Mouse (Mus musculus) stomach, postnatal 0 days (tissue): ENCODE results near the gene Atl1. TPM values are rescaled to one million over a fixed set of nuclear protein-coding genes. Genes with fewer than 3 reads are reported as not detected.
A peak's percentile ranks its signal among the peaks of the same experiment; 100 is the strongest.

Source experiments
- ATAC-seq: fragments of 200-750 bp; cut with Nextera tagmentation; 2 replicates; pipeline ENCODE4 v1.8.0; 2017; ENCODE audit not compliant: low FRiP score, low TSS enrichment
- DNase-seq: peaks from one replicate; pipeline ENCODE4 v3.0.0-alpha.2; 2016; ENCODE audit warnings: low spot score
- H3K27ac ChIP-seq: fragments of 300-500 bp; sonication (generic); replicated peaks from 2 replicates; pipeline ENCODE4 v1.5.1; 2014; ENCODE audit warnings: mild to moderate bottlenecking, control low read depth
- H3K27me3 ChIP-seq: fragments of 300-500 bp; sonication (generic); 2 replicates; pipeline ENCODE4 v1.6.1; 2014; ENCODE audit warnings: low read length; ENCODE audit not compliant: control insufficient read depth, insufficient read depth
- H3K36me3 ChIP-seq: fragments of 300-500 bp; sonication (generic); 2 replicates; pipeline ENCODE4 v1.6.1; 2014; ENCODE audit warnings: low read length, mixed read lengths; ENCODE audit not compliant: control insufficient read depth, insufficient read depth
- H3K4me1 ChIP-seq: fragments of 300-500 bp; sonication (generic); replicated peaks from 2 replicates; pipeline ENCODE4 v1.6.1; 2014; ENCODE audit warnings: antibody characterized with exemption; ENCODE audit not compliant: control insufficient read depth, insufficient read depth
- H3K4me2 ChIP-seq: fragments of 300-500 bp; sonication (generic); replicated peaks from 2 replicates; pipeline ENCODE4 v1.6.1; 2014; ENCODE audit warnings: low read depth, mild to moderate bottlenecking, control low read depth, moderate library complexity
- H3K4me3 ChIP-seq: fragments of 300-500 bp; sonication (generic); 2 replicates; pipeline ENCODE4 v1.5.1; 2014; ENCODE audit warnings: low read depth, low read length, control low read depth
- H3K9ac ChIP-seq: fragments of 300-500 bp; sonication (generic); 2 replicates; pipeline ENCODE4 v1.6.1; 2014; ENCODE audit warnings: mild to moderate bottlenecking, low read length, control low read depth, mixed read lengths
- H3K9me3 ChIP-seq: fragments of 300-500 bp; sonication (generic); 2 replicates; pipeline ENCODE4 v1.6.1; 2016; ENCODE audit warnings: low read length; ENCODE audit not compliant: control insufficient read depth
- CTCF ChIP-seq: IDR thresholded peaks from 2 replicates; pipeline ENCODE4 v1.5.1; 2016; ENCODE audit warnings: antibody characterized with exemption, low read depth, mild to moderate bottlenecking, moderate library complexity
- EP300 ChIP-seq: optimal IDR thresholded peaks from 2 replicates; pipeline ENCODE3; 2016; ENCODE audit warnings: antibody characterized with exemption
- WGBS: fragments of 180-500 bp; shearing (Covaris S2); extraction: QIAGEN DNeasy Blood & Tissue Kit; methylation state at CpG from one replicate; pipeline ENCODE4 v1.1.7; 2014; 5-methylcytosine and 5-hydroxymethylcytosine counted together
- polyA plus RNA-seq: library from polyadenylated mRNA; unstranded; fragments of >200 nt; fragmentation: Nextera tagmentation; extraction: Ambion mirVana; gene quantifications from 2 replicates; pipeline ENCODE4 v1.2.1, GENCODE M21; 2015

Atl1 gene
- polyA plus RNA-seq, 1 experiment from 2014 or later, result 3.8 TPM

- 70% methylated on average over 6 of the region's 6 CpGs for WGBS
- no peaks in the 10 kb centered on the region for H3K9me3 ChIP-seq
- DNase-seq (no peak), ATAC-seq (no peak)
- H3K9ac ChIP-seq, result no peak overlapping the region
- H3K27ac ChIP-seq, result no peak overlapping the region
- H3K36me3 ChIP-seq, result no peaks in the 10 kb centered on the region
- no peaks in the 10 kb centered on the region for H3K27me3 ChIP-seq
- TF ChIP-seq CTCF, result no peak
- no peak for TF ChIP-seq EP300
- H3K4me3 ChIP-seq, result no peak overlapping the region
- no peaks in the 10 kb centered on the region for H3K4me1 ChIP-seq
- H3K4me2 ChIP-seq, result no peak overlapping the region
Observed at GRCm38 (mm10) chr12:69887776-69888175, 4.6 kb upstream of the Atl1 start.

GRCm38 (mm10) chr12:69888345-69888744, 4.1 kb upstream of the Atl1 start:
- 41% methylated on average over 1 of the region's 1 CpGs for WGBS
- ATAC-seq (no peak), DNase-seq (no peak)
- no peak overlapping the region for H3K4me2 ChIP-seq
- H3K27ac ChIP-seq, result no peak overlapping the region
- H3K36me3 ChIP-seq, result no peaks in the 10 kb centered on the region
- no peak for TF ChIP-seq CTCF
- no peak for TF ChIP-seq EP300
- no peaks in the 10 kb centered on the region for H3K4me1 ChIP-seq
- no peak overlapping the region for H3K9ac ChIP-seq
- H3K27me3 ChIP-seq, result no peaks in the 10 kb centered on the region
- no peaks in the 10 kb centered on the region for H3K9me3 ChIP-seq
- no peak overlapping the region for H3K4me3 ChIP-seq

GRCm38 (mm10) chr12:69890051-69890450, 2.4 kb upstream of the Atl1 start:
- no peak for DNase-seq
- no peaks in the 10 kb centered on the region for H3K4me1 ChIP-seq

GRCm38 (mm10) chr12:69890476-69890875, 1.9 kb upstream of the Atl1 start:
- Histone ChIP-seq H3K27ac (peak overlapping the region; percentile 56; the same call in 1 of the 2 replicates), H3K36me3 (no peaks in the 10 kb centered on the region), H3K27me3 (no peaks in the 10 kb centered on the region), H3K4me1 (no peaks in the 10 kb centered on the region), H3K4me3 (no peak overlapping the region), H3K4me2 (peak overlapping the region; percentile 78), H3K9ac (no peak overlapping the region), H3K9me3 (no peaks in the 10 kb centered on the region)
- ATAC-seq, result no peak
- TF ChIP-seq CTCF (no peak), EP300 (no peak)
- no peak for DNase-seq
- WGBS, result 7% methylated on average over 5 of the region's 5 CpGs

More at GRCm38 (mm10) chr12:69890051-69890450, 2.4 kb upstream of the Atl1 start:
- no peak for TF ChIP-seq CTCF
- WGBS, result 55% methylated on average over 6 of the region's 6 CpGs
- Histone ChIP-seq H3K9me3 (no peaks in the 10 kb centered on the region), H3K9ac (no peak overlapping the region), H3K4me2 (no peak overlapping the region; the same call in 1 of the 2 replicates), H3K27me3 (no peaks in the 10 kb centered on the region), H3K4me3 (no peak overlapping the region), H3K36me3 (no peaks in the 10 kb centered on the region), H3K27ac (peak overlapping the region; percentile 56; the same call in 1 of the 2 replicates)
- ATAC-seq, result no peak

- Histone ChIP-seq H3K36me3 (no peaks in the 10 kb centered on the region), H3K4me3 (peak overlapping the region; percentile 98), H3K4me2 (peak overlapping the region; percentile 78), H3K27me3 (no peaks in the 10 kb centered on the region), H3K9me3 (no peaks in the 10 kb centered on the region), H3K9ac (peak overlapping the region; percentile 95), H3K4me1 (no peaks in the 10 kb centered on the region), H3K27ac (no peak overlapping the region)
- no peak for DNase-seq
- TF ChIP-seq CTCF (no peak), EP300 (no peak)
- ATAC-seq, result no peak
- 30% methylated on average over 3 of the region's 3 CpGs for WGBS
Observed at GRCm38 (mm10) chr12:69891721-69892120, 693 bp upstream of the Atl1 start.

GRCm38 (mm10) chr12:69893927-69894326, 1.5 kb downstream of the Atl1 start:
- peak; percentile 55 for TF ChIP-seq CTCF
- no peak for TF ChIP-seq EP300
- ATAC-seq, result no peak
- Histone ChIP-seq H3K4me2 (no peak overlapping the region), H3K4me3 (no peak overlapping the region), H3K9ac (no peak overlapping the region), H3K27me3 (no peaks in the 10 kb centered on the region), H3K36me3 (no peaks in the 10 kb centered on the region), H3K27ac (no peak overlapping the region), H3K9me3 (no peaks in the 10 kb centered on the region), H3K4me1 (no peaks in the 10 kb centered on the region)
- 65% methylated on average over 6 of the region's 6 CpGs for WGBS
- DNase-seq, result no peak
